Mouse (Mus musculus): ENCODE results near the gene Pxdc1. TPM values are rescaled to one million over a fixed set of nuclear protein-coding genes. Genes with fewer than 3 reads are reported as not detected.

The Pxdc1 gene
- polyA plus RNA-seq, 1 experiment from 2014 or later, result 9.6 TPM

DNA sequence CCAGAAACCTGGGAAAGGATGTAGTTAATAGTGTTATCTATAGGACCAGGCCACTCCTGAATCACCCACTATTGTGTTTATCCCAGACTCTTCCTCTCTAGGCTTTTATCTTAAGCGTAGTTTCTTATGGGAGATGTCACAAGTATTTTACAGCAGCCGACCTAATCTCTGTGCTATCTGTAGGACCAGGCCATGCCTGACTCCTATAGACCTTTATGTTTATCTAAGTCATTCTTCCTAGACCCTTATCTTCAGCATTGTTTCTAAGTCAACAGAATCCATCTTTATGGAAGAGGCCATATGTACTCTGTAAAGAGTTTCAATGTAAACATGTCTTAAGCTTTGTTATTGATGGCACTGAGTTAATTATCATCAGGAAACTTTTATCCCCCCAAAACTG, 50.5 kb downstream of the Pxdc1 start:
- no peak for DNase-seq
- Histone ChIP-seq H3K4me2 (ENCODE audit: low read length) (no peak overlapping the region), H3K4me3 (replicated peaks; ENCODE audit: low read depth, low read length) (no peak overlapping the region), H3K9ac (replicated peaks; ENCODE audit: low read length) (no peak overlapping the region), H3K4me1 (ENCODE audit: control insufficient read depth, insufficient read depth, low read length) (no peaks in the 10 kb centered on the region), H3K36me3 (ENCODE audit: control insufficient read depth, insufficient read depth, low read length) (no peaks in the 10 kb centered on the region), H3K27me3 (ENCODE audit: control insufficient read depth, insufficient read depth, low read length) (no peaks in the 10 kb centered on the region), H3K27ac (replicated peaks; ENCODE audit: low read depth, low read length) (no peak overlapping the region), H3K9me3 (ENCODE audit: control insufficient read depth, low read length) (no peaks in the 10 kb centered on the region)
- no peak for ATAC-seq (ENCODE audit: low FRiP score, low TSS enrichment)
- 83% methylated on average over 2 of the region's 2 CpGs for WGBS

DNA sequence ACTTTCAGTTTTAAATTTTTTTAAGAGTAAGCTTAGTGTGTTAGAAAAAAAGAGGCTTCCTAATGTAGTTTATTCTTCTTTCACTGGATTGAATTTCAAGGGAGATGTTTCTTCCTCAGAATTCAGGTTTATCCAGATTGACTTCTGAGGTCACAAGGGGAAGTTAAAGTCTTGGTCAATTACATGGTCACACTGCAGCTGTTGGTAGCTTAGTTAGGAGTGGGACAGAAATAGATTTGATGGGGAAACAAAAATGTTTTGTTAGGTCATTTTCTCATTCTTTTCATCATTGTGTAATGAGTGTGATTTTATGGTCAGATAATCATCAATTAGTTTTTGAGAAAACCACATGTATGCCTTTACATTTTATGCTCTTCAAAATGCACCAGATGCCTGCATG, 56.5 kb downstream of the Pxdc1 start:
- Histone ChIP-seq H3K4me3 (replicated peaks; ENCODE audit: low read depth, low read length) (no peak overlapping the region), H3K36me3 (ENCODE audit: control insufficient read depth, insufficient read depth, low read length) (no peaks in the 10 kb centered on the region), H3K9ac (replicated peaks; ENCODE audit: low read length) (no peak overlapping the region), H3K4me1 (ENCODE audit: control insufficient read depth, insufficient read depth, low read length) (no peaks in the 10 kb centered on the region), H3K4me2 (ENCODE audit: low read length) (no peak overlapping the region), H3K9me3 (ENCODE audit: control insufficient read depth, low read length) (no peaks in the 10 kb centered on the region), H3K27ac (replicated peaks; ENCODE audit: low read depth, low read length) (no peak overlapping the region), H3K27me3 (ENCODE audit: control insufficient read depth, insufficient read depth, low read length) (no peaks in the 10 kb centered on the region)
- DNase-seq (no peak), ATAC-seq (ENCODE audit: low FRiP score, low TSS enrichment) (no peak)

Other genes starting within 250 kb of the Pxdc1 start
- gene Fam50b, start 81.4 kb upstream of the Pxdc1 start, polyA plus RNA-seq (2014; fragmentation: Nextera tagmentation; extraction: Ambion mirVana), result not detected in 2 replicates
- gene Prpf4b, start 221.8 kb upstream of the Pxdc1 start, polyA plus RNA-seq (2014; fragmentation: Nextera tagmentation; extraction: Ambion mirVana), result 74.1 and 83.8 TPM in 2 replicates

Measured in midbrain, embryonic 14.5 days (tissue).